Mouse (Mus musculus): ENCODE data around the gene Unc119. TPM values are rescaled to one million over a fixed set of nuclear protein-coding genes. Genes with fewer than 3 reads are reported as not detected.
A peak's percentile ranks its signal among the peaks of the same experiment; 100 is the strongest.

The Unc119 gene
- total RNA-seq, 2 experiments from 2014 or later: 7.1 to 9.2 TPM

GRCm38 (mm10) chr11:78346326-78347069 lies 3.2 kb downstream of the Unc119 start:
- H3K4me3 ChIP-seq: no peak overlapping the region
- intact Hi-C loops (cut with DNase I): loop anchor here (2.0 to 5.0 kb wide), 2 partner anchors 69 to 84 kb away; no protein-coding TSS in a partner anchor
- peak overlapping the region; percentile 86 for H3K27ac ChIP-seq
- no peak for TF ChIP-seq CTCF (IDR thresholded peaks at IDR 0.05)
- no peak for DNase-seq

GRCm38 (mm10) chr11:78347070-78347754 lies 3.9 kb downstream of the Unc119 start:
- peak; percentile 95 for TF ChIP-seq CTCF (IDR thresholded peaks at IDR 0.05)
- intact Hi-C loops (cut with DNase I): loop anchor here (2.0 to 5.0 kb wide), 2 partner anchors 70 to 84 kb away; no protein-coding TSS in a partner anchor
- Histone ChIP-seq H3K4me3 (no peak overlapping the region), H3K27ac (peak overlapping the region; percentile 86; the same call in 1 of the 2 replicates)
- peak; percentile 81 for DNase-seq

GRCm38 (mm10) chr11:78347908-78348307 lies 4.6 kb downstream of the Unc119 start:
- Histone ChIP-seq H3K4me3 (no peak overlapping the region), H3K27ac (peak overlapping the region; percentile 86; the same call in 1 of the 2 replicates)
- DNase-seq: peak; percentile 45
- intact Hi-C loops (cut with DNase I): loop anchor here (2.0 to 5.0 kb wide), 2 partner anchors 71 to 85 kb away; no protein-coding TSS in a partner anchor
- TF ChIP-seq CTCF (IDR thresholded peaks at IDR 0.05): no peak

- TF ChIP-seq CTCF (IDR thresholded peaks at IDR 0.05): no peak
- no peak for DNase-seq
- intact Hi-C loops (cut with DNase I): loop anchor here (5.0 kb wide), 1 partner anchor 71 kb away; no protein-coding TSS in a partner anchor
- Histone ChIP-seq H3K27ac (no peak overlapping the region), H3K4me3 (no peak overlapping the region)
These were observed 5.2 kb downstream of the Unc119 start for GRCm38 (mm10) chr11:78348474-78348873.

- Histone ChIP-seq H3K4me3 (no peak overlapping the region), H3K27ac (no peak overlapping the region)
- intact Hi-C loops (cut with DNase I): loop anchor here (5.0 kb wide), 1 partner anchor 72 kb away; no protein-coding TSS in a partner anchor
- TF ChIP-seq CTCF (IDR thresholded peaks at IDR 0.05): no peak
- no peak for DNase-seq
These were observed 6.4 kb downstream of the Unc119 start for GRCm38 (mm10) chr11:78349441-78350358.

- no peak for TF ChIP-seq CTCF (IDR thresholded peaks at IDR 0.05)
- Histone ChIP-seq H3K27ac (no peak overlapping the region), H3K4me3 (no peak overlapping the region)
- intact Hi-C loops (cut with DNase I): no loop called here
- no peak for DNase-seq
These were observed 9.8 kb downstream of the Unc119 start for GRCm38 (mm10) chr11:78353081-78353480.

- intact Hi-C loops (cut with DNase I): no loop called here
- H3K27ac ChIP-seq: no peak overlapping the region
- DNase-seq: no peak
- H3K4me3 ChIP-seq: no peak overlapping the region
- no peak for TF ChIP-seq CTCF (IDR thresholded peaks at IDR 0.05)
These were observed 11.6 kb downstream of the Unc119 start for GRCm38 (mm10) chr11:78354905-78355304.

- Histone ChIP-seq H3K27ac (no peak overlapping the region), H3K4me3 (no peak overlapping the region)
- intact Hi-C loops (cut with DNase I): no loop called here
- peak; percentile 79 for DNase-seq
- TF ChIP-seq CTCF (IDR thresholded peaks at IDR 0.05): peak; percentile 87
These were observed 12.4 kb downstream of the Unc119 start for GRCm38 (mm10) chr11:78355471-78356238.

GRCm38 (mm10) chr11:78358330-78359007 lies 15.2 kb downstream of the Unc119 start:
- peak; percentile 46 for DNase-seq
- intact Hi-C loops (cut with DNase I): no loop called here
- H3K4me3 ChIP-seq: no peak overlapping the region
- TF ChIP-seq CTCF (IDR thresholded peaks at IDR 0.05): peak; percentile 75
- H3K27ac ChIP-seq: no peak overlapping the region

GRCm38 (mm10) chr11:78360125-78360788 lies 17.0 kb downstream of the Unc119 start:
- peak; percentile 76 for TF ChIP-seq CTCF (IDR thresholded peaks at IDR 0.05)
- intact Hi-C loops (cut with DNase I): loop anchor here (1.0 kb wide), 1 partner anchor 39 kb away; no protein-coding TSS in a partner anchor
- peak; percentile 77 for DNase-seq
- Histone ChIP-seq H3K4me3 (peak overlapping the region; percentile 65), H3K27ac (no peak overlapping the region)
